8 mouse cellular contexts compared by ENCODE assay signal in genomic region chr3:20033761-20034718, GRCm38 (mm10). TPM values are rescaled to one million over a fixed set of nuclear protein-coding genes. Genes with fewer than 3 reads are reported as not detected.
DNase-seq lines count a peak whose midpoint lies in the region; ATAC-seq and TF ChIP-seq lines count a peak whose summit lies in the region.

No protein-coding gene starts in this region.

- peak overlapping the region; percentile 21 for H3K9ac ChIP-seq in liver, adult 2 months (ENCODE audit: low read depth, low read length)
- H3K9ac ChIP-seq in embryonic facial prominence, embryonic 12.5 days, result peak overlapping the region; percentile 48
- H3K9ac ChIP-seq in midbrain, embryonic 15.5 days, result peak overlapping the region; percentile 92

- 0 out of 2 replicates have a peak, but pooled peaks cover 3% of the 10 kb centered on the region for H3K36me3 ChIP-seq in liver, adult 2 months (ENCODE audit: control insufficient read depth, insufficient read depth, low read length)
- H3K36me3 ChIP-seq in embryonic facial prominence, embryonic 12.5 days, result no peaks in the 10 kb centered on the region
- H3K36me3 ChIP-seq in midbrain, embryonic 15.5 days (replicated peaks), result no peaks in the 10 kb centered on the region

- ATAC-seq in embryonic facial prominence, embryonic 12.5 days (ENCODE audit: insufficient number of reproducible peaks, insufficient read depth, low FRiP score, low TSS enrichment), result no peak
- no peak for ATAC-seq in midbrain, embryonic 15.5 days (replicated peaks)

- peaks cover 8% of the 10 kb centered on the region; the same call in 1 of the 2 replicates for H3K79me2 ChIP-seq in liver, adult 2 months (ENCODE audit: control insufficient read depth, insufficient read depth, low read length)

- 13% methylated on average over 10 of the region's 10 CpGs for WGBS in liver, adult 2 months
- WGBS in embryonic facial prominence, embryonic 12.5 days, result 16% methylated on average over 10 of the region's 10 CpGs
- WGBS in midbrain, embryonic 15.5 days, result 20% methylated on average over 10 of the region's 10 CpGs

- H3K4me3 ChIP-seq in liver, adult 2 months (ENCODE audit: insufficient read depth, low read depth, low read length), result peak overlapping the region; percentile 87
- H3K4me3 ChIP-seq in embryonic facial prominence, embryonic 12.5 days, result peak overlapping the region; percentile 80
- peak overlapping the region; percentile 98 for H3K4me3 ChIP-seq in midbrain, embryonic 15.5 days

- H3K9me3 ChIP-seq in embryonic facial prominence, embryonic 12.5 days, result no peaks in the 10 kb centered on the region
- H3K9me3 ChIP-seq in midbrain, embryonic 15.5 days, result no peaks in the 10 kb centered on the region

- TF ChIP-seq POLR2A in liver, adult 2 months (IDR thresholded peaks at IDR 0.05; ENCODE audit: extremely low read depth, insufficient read depth, low read length), result no peak

- peak overlapping the region; percentile 10 for H3K27ac ChIP-seq in liver, adult 2 months (replicated peaks; ENCODE audit: insufficient read depth, low read depth, low read length)
- H3K27ac ChIP-seq in embryonic facial prominence, embryonic 12.5 days, result no peak overlapping the region
- H3K27ac ChIP-seq in midbrain, embryonic 15.5 days, result peak overlapping the region; percentile 83; the same call in 1 of the 2 replicates

- peaks cover 6% of the 10 kb centered on the region for H3K4me1 ChIP-seq in liver, adult 2 months (ENCODE audit: control insufficient read depth, insufficient read depth, low read length)
- H3K4me1 ChIP-seq in embryonic facial prominence, embryonic 12.5 days, result no peaks in the 10 kb centered on the region
- H3K4me1 ChIP-seq in midbrain, embryonic 15.5 days, result peaks cover 11% of the 10 kb centered on the region

- no peak for DNase-seq in liver, adult 2 months (ENCODE audit: extremely low read depth, low read depth, low spot score)
- no peak for DNase-seq in liver
- peak; percentile 83 for DNase-seq in kidney, adult 9 months
- DNase-seq in left cerebral cortex, postnatal 4 days, result no peak
- DNase-seq in ovary, postnatal 10 days (ENCODE audit: low spot score), result no peak
- DNase-seq in adrenal gland, adult 2 months, result no peak

- intact Hi-C loops in left cerebral cortex, postnatal 4 days (cut with DNase I), result no loop called here

- TF ChIP-seq CTCF in liver, adult 2 months (IDR thresholded peaks at IDR 0.05; ENCODE audit: low read depth, low read length), result no peak

- H3K27me3 ChIP-seq in liver, adult 2 months (ENCODE audit: control insufficient read depth, insufficient read depth, low read length), result no peaks in the 10 kb centered on the region
- no peaks in the 10 kb centered on the region for H3K27me3 ChIP-seq in embryonic facial prominence, embryonic 12.5 days
- H3K27me3 ChIP-seq in midbrain, embryonic 15.5 days (replicated peaks), result no peaks in the 10 kb centered on the region

- peak overlapping the region; percentile 61 for H3K4me2 ChIP-seq in embryonic facial prominence, embryonic 12.5 days (replicated peaks)
- H3K4me2 ChIP-seq in midbrain, embryonic 15.5 days, result peak overlapping the region; percentile 71

RNA-seq across cellular contexts. Expression of gene Hps3, which starts 1.1 kb away (rescaled TPM):
- 7.6 and 8.6 TPM in 2 replicates for total RNA-seq in liver, adult 2 months (2014; rRNA removed)
- 7.6 and 11.7 TPM in 2 replicates for polyA plus RNA-seq in liver, adult 2 months (2012; rRNA removed)
- polyA plus RNA-seq in embryonic facial prominence, embryonic 12.5 days (2016; fragmentation: Nextera tagmentation; extraction: Ambion mirVana), result 10.3 and 11.0 TPM in 2 replicates
- 11.0 and 12.6 TPM in 2 replicates for polyA plus RNA-seq in midbrain, embryonic 15.5 days (2015; fragmentation: Nextera tagmentation; extraction: Ambion mirVana)
- 10 to 100 TPM; 21.6 to 23.5 TPM for total RNA-seq in left cerebral cortex, postnatal 4 days (2021)
- total RNA-seq in adrenal gland, adult 2 months (2021), result 10 to 100 TPM; 14.4 to 15.0 TPM
- 27.0 and 39.1 TPM in 2 replicates for polyA plus RNA-seq in adrenal gland, adult 2 months (2012; rRNA removed)

RNA-seq across cellular contexts. Expression of gene Hltf, which starts 23.6 kb away (rescaled TPM):
- total RNA-seq in liver, adult 2 months (2014; rRNA removed), result 10.5 and 15.2 TPM in 2 replicates
- 1.2 TPM in 2 replicates for polyA plus RNA-seq in liver, adult 2 months (2012; rRNA removed)
- polyA plus RNA-seq in embryonic facial prominence, embryonic 12.5 days (2016; fragmentation: Nextera tagmentation; extraction: Ambion mirVana), result 15.0 and 20.4 TPM in 2 replicates
- 19.0 and 19.4 TPM in 2 replicates for polyA plus RNA-seq in midbrain, embryonic 15.5 days (2015; fragmentation: Nextera tagmentation; extraction: Ambion mirVana)
- 10 to 100 TPM; 17.4 to 17.7 TPM for total RNA-seq in left cerebral cortex, postnatal 4 days (2021)
- total RNA-seq in adrenal gland, adult 2 months (2021), result 10 to 100 TPM; 20.9 to 21.4 TPM
- 1.9 and 2.6 TPM in 2 replicates for polyA plus RNA-seq in adrenal gland, adult 2 months (2012; rRNA removed)

Comparison
In these comparisons a context has a peak if more than half of its experiments do, and no peak if none do; other contexts are left out.
1. H3K9ac ChIP-seq: peak in every context shown above with its lines; median percentile 92 in midbrain, embryonic 15.5 days; 48 in embryonic facial prominence, embryonic 12.5 days; 21 in liver, adult 2 months.